Mouse (Mus musculus): ENCODE measurements around the gene Apoa1.

- TF ChIP-seq CTCF (IDR thresholded peaks at IDR 0.05; ENCODE audit: extremely low read depth, insufficient read depth, low read length) (no peak), POLR2A (IDR thresholded peaks at IDR 0.05; ENCODE audit: extremely low read depth, insufficient read depth, low read length) (no peak)
These were observed 15.2 kb downstream of the Apoa1 start for GRCm38 (mm10) chr9:46243584-46243983.
